Mouse (Mus musculus): ENCODE data around the gene Gopc. TPM values are rescaled to one million over a fixed set of nuclear protein-coding genes. Genes with fewer than 3 reads are reported as not detected.
"Not testable (repeated sequence)": the region's sequence is repeated elsewhere in the genome, so short reads cannot be mapped to it uniquely, and the experiment has no call there.

The Gopc gene
- total RNA-seq, 2 experiments from 2014 or later = 40.2 to 41.7 TPM

- Histone ChIP-seq H3K4me3 (no peak overlapping the region), H3K27ac (no peak overlapping the region)
- DNase-seq (ENCODE audit: low spot score in 2 of 2) = no peak
- no peak for TF ChIP-seq CTCF (conservative IDR thresholded peaks at IDR 0.05)
These were observed 62.2 kb downstream of the Gopc start for GRCm38 (mm10) chr10:52319506-52320286.

GRCm38 (mm10) chr10:52309196-52309595 is 72.7 kb downstream of the Gopc start:
- Histone ChIP-seq H3K4me3 (no peak overlapping the region), H3K27ac (no peak overlapping the region)
- no peak for TF ChIP-seq CTCF (conservative IDR thresholded peaks at IDR 0.05)
- no peak for DNase-seq (ENCODE audit: low spot score in 2 of 2)

- TF ChIP-seq CTCF (conservative IDR thresholded peaks at IDR 0.05) = no peak
- Histone ChIP-seq H3K4me3 (no peak overlapping the region), H3K27ac (no peak overlapping the region)
- DNase-seq (ENCODE audit: low spot score in 2 of 2) = no peak
These were observed 77.3 kb downstream of the Gopc start for GRCm38 (mm10) chr10:52304574-52304973.

- Histone ChIP-seq H3K4me3 (no peak overlapping the region), H3K27ac (no peak overlapping the region)
- no peak for TF ChIP-seq CTCF (conservative IDR thresholded peaks at IDR 0.05)
- DNase-seq (ENCODE audit: low spot score in 2 of 2) = no peak
These were observed 79.7 kb downstream of the Gopc start for GRCm38 (mm10) chr10:52302271-52302670.

- no peak overlapping the region for H3K27ac ChIP-seq
- H3K4me3 ChIP-seq = no peak overlapping the region
- TF ChIP-seq CTCF (conservative IDR thresholded peaks at IDR 0.05) = no peak
- no peak for DNase-seq (ENCODE audit: low spot score in 2 of 2)
These were observed 80.2 kb downstream of the Gopc start for GRCm38 (mm10) chr10:52301766-52302165.

GRCm38 (mm10) chr10:52298568-52298967 is 83.4 kb downstream of the Gopc start:
- H3K4me3 ChIP-seq; H3K27ac ChIP-seq; DNase-seq (ENCODE audit: low spot score in 2 of 2): not testable (repeated sequence)

- Histone ChIP-seq H3K27ac (no peak overlapping the region), H3K4me3 (no peak overlapping the region)
- no peak for DNase-seq (ENCODE audit: low spot score in 2 of 2)
- TF ChIP-seq CTCF (conservative IDR thresholded peaks at IDR 0.05) = no peak
These were observed 86.0 kb downstream of the Gopc start for GRCm38 (mm10) chr10:52295934-52296333.

- H3K27ac ChIP-seq = no peak overlapping the region
- H3K4me3 ChIP-seq = no peak overlapping the region
- DNase-seq (ENCODE audit: low spot score in 2 of 2) = no peak
- no peak for TF ChIP-seq CTCF (conservative IDR thresholded peaks at IDR 0.05)
These were observed 87.9 kb downstream of the Gopc start for GRCm38 (mm10) chr10:52293921-52294577.

- not testable (repeated sequence) for DNase-seq (ENCODE audit: low spot score in 2 of 2); H3K27ac ChIP-seq; H3K4me3 ChIP-seq
These were observed 89.5 kb downstream of the Gopc start for GRCm38 (mm10) chr10:52292391-52292790.

- no peak for DNase-seq (ENCODE audit: low spot score in 2 of 2)
- H3K4me3 ChIP-seq = no peak overlapping the region
- H3K27ac ChIP-seq = no peak overlapping the region
- TF ChIP-seq CTCF (conservative IDR thresholded peaks at IDR 0.05) = no peak
These were observed 92.7 kb downstream of the Gopc start for GRCm38 (mm10) chr10:52289261-52289660.

- H3K27ac ChIP-seq = no peak overlapping the region
- TF ChIP-seq CTCF (conservative IDR thresholded peaks at IDR 0.05) = no peak
- no peak for DNase-seq (ENCODE audit: low spot score in 2 of 2)
These were observed 93.9 kb downstream of the Gopc start for GRCm38 (mm10) chr10:52287852-52288533.

More at GRCm38 (mm10) chr10:52287852-52288533, 93.9 kb downstream of the Gopc start:
- H3K4me3 ChIP-seq = no peak overlapping the region

Other genes with a start within 250 kb of the Gopc start
- not detected for gene Ros1, start 186.9 kb downstream of the Gopc start, total RNA-seq (2021)
- 1 to 10 TPM; 6.1 to 6.8 TPM for gene Dcbld1, start 148.5 kb downstream of the Gopc start, total RNA-seq (2021)
- not detected for gene Gm26741, start 23.4 kb downstream of the Gopc start, total RNA-seq (2021)
- gene Nepn, start 6.8 kb upstream of the Gopc start, total RNA-seq (2021) = not detected
- gene Nus1, start 35.4 kb upstream of the Gopc start, total RNA-seq (2021) = 10 to 100 TPM; 60.0 to 63.8 TPM